Mouse (Mus musculus): ENCODE data around the gene Zfp872.

DNA sequence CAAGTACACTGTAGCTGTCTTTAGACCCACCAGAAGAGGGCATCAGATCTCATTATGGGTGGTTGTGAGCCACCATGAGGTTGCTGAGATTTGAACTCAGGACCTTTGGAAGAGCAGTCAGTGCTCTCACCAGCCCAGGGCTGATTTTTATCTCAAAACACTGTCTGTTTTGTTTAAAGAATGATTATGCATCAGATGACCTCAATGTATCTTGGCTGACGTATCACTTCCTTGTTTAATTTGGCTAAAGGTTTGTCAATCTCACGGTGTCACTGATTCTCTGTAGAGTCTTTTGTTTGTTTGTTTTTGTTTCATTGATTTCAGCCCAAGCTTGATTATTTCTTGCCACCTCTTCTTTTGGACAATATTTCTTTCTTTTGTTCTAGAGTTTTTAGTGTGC, 36.9 kb upstream of the Zfp872 start:
- TF ChIP-seq CTCF (IDR thresholded peaks at IDR 0.05; ENCODE audit: low read depth, low read length), result no peak
- TF ChIP-seq POLR2A (IDR thresholded peaks at IDR 0.05; ENCODE audit: extremely low read depth, insufficient read depth, low read length), result no peak
